Mouse (Mus musculus) bone marrow macrophage, adult 2 months (primary cell): ENCODE results near the gene Plekhs1.

Experiments used
- CTCF ChIP-seq: IDR thresholded peaks from 2 replicates; pipeline ENCODE4 v1.5.1; 2012; ENCODE audit warnings: low read depth, mild to moderate bottlenecking, low read length, moderate library complexity
- POLR2A ChIP-seq: IDR thresholded peaks from 2 replicates; pipeline ENCODE4 v1.6.1; 2012; ENCODE audit warnings: mild to moderate bottlenecking, low read depth, low read length, borderline replicate concordance

- TF ChIP-seq CTCF = no peak
- no peak for TF ChIP-seq POLR2A
These were observed 23.4 kb downstream of the Plekhs1 start for GRCm38 (mm10) chr19:56484630-56485375.
